Mouse (Mus musculus): ENCODE data around the gene Zfp947. TPM values are rescaled to one million over a fixed set of nuclear protein-coding genes. Genes with fewer than 3 reads are reported as not detected.
"Not testable (repeated sequence)": the region's sequence is repeated elsewhere in the genome, so short reads cannot be mapped to it uniquely, and the experiment has no call there.

Gene Zfp947
- polyA plus RNA-seq (2012; ENCODE audit: insufficient read depth, insufficient read length, missing spikeins): 1.9 and 2.1 TPM in 2 replicates

DNA sequence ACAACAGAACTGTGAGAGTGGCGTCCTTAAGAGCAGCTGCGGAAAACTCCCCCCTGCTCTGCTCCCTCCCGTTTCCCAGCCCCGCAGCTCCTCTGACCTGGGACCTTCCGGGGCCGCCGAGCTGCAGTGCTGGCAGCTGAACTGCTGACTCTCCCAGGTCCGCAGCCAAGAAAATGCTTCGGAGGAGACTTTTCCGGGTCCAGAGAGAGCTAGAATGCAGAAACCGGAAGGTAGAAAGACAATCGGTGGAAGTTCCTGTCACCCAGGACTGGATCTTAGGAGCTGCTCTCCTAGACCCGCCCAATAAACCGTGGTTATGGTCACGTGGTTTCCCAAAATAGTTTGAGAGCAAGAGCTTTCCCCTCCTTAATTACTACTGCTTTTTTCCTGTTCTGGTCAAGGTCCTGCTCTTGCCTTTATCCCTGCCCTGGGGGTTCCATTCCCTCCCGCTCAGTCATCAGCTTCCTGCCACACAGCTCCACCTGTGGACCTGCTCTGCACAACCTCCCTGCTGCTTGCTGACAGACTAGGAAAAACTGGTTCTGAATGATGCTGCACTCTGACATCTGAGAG, at the start of gene Zfp947:
Zfp947 (minus strand) TSS at position 469 of the 573 bp plus-strand sequence.
- H3K27ac ChIP-seq (replicated peaks; ENCODE audit: low read depth, low read length): not testable (repeated sequence)

GRCm38 (mm10) chr17:22165304-22165703, 686 bp downstream of the Zfp947 start:
- H3K4me1 ChIP-seq (ENCODE audit: control insufficient read depth, insufficient read depth, insufficient read length, low read length); H3K27ac ChIP-seq (replicated peaks; ENCODE audit: low read depth, low read length): not testable (repeated sequence)
- peak overlapping the region; percentile 64 for H3K4me3 ChIP-seq (ENCODE audit: insufficient read depth, low read depth, low read length)

More for the DNA sequence above, at the start of gene Zfp947:
- H3K4me3 ChIP-seq (ENCODE audit: insufficient read depth, low read depth, low read length): peak within 1 kb of the TSS; percentile 64
- H3K4me1 ChIP-seq (ENCODE audit: control insufficient read depth, insufficient read depth, insufficient read length, low read length): not testable (repeated sequence)

GRCm38 (mm10) chr17:22153951-22154350, 12.0 kb downstream of the Zfp947 start:
- H3K27ac ChIP-seq (replicated peaks; ENCODE audit: low read depth, low read length); H3K4me3 ChIP-seq (ENCODE audit: insufficient read depth, low read depth, low read length); H3K4me1 ChIP-seq (ENCODE audit: control insufficient read depth, insufficient read depth, insufficient read length, low read length): not testable (repeated sequence)

DNA sequence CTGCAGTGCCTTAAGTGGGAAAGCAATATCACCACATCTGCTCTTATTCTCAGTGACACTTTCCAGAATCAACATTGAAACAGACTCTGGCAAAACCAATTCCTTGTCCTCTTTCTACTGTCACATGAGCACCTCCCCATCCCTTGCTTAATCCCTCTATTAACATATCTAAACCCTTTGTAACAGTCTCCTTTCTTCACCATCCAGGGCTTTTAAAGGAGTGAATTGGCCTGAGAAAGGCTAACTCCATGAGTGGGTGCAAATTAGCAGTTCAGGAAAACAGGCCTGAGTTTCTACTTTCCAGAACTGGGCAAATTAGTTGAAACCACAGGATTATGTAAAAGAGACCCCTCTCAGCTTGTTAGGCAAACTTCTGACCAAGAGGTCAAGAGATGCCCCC, 47.2 kb downstream of the Zfp947 start:
- Histone ChIP-seq H3K4me3 (ENCODE audit: insufficient read depth, low read depth, low read length) (no peak overlapping the region), H3K4me1 (ENCODE audit: control insufficient read depth, insufficient read depth, insufficient read length, low read length) (no peaks in the 10 kb centered on the region), H3K27ac (replicated peaks; ENCODE audit: low read depth, low read length) (no peak overlapping the region)

Other genes starting within 250 kb of the Zfp947 start
- 5.2 and 5.5 TPM in 2 replicates for gene Zfp942, start 203.7 kb downstream of the Zfp947 start, polyA plus RNA-seq (2012; ENCODE audit: insufficient read depth, insufficient read length, missing spikeins)
- 15.5 and 19.4 TPM in 2 replicates for gene Zfp943, start 203.6 kb downstream of the Zfp947 start, polyA plus RNA-seq (2012; ENCODE audit: insufficient read depth, insufficient read length, missing spikeins)
- 3.3 and 3.4 TPM in 2 replicates for gene Zfp994, start 59.4 kb upstream of the Zfp947 start, polyA plus RNA-seq (2012; ENCODE audit: insufficient read depth, insufficient read length, missing spikeins)
- 10.3 and 11.9 TPM in 2 replicates for gene CT030661.1, start 148.6 kb upstream of the Zfp947 start, polyA plus RNA-seq (2012; ENCODE audit: insufficient read depth, insufficient read length, missing spikeins)
- 4.4 and 5.9 TPM in 2 replicates for gene Zfp944, start 195.2 kb upstream of the Zfp947 start, polyA plus RNA-seq (2012; ENCODE audit: insufficient read depth, insufficient read length, missing spikeins)
- 7.7 and 8.5 TPM in 2 replicates for gene Zfp758, start 195.3 kb upstream of the Zfp947 start, polyA plus RNA-seq (2012; ENCODE audit: insufficient read depth, insufficient read length, missing spikeins)

Data from brown adipose tissue, adult 24 weeks (tissue).